Mouse (Mus musculus) hindbrain, embryonic 10.5 days (tissue): ENCODE data around the gene Ccdc61. TPM values are rescaled to one million over a fixed set of nuclear protein-coding genes. Genes with fewer than 3 reads are reported as not detected.

Experiments
- DNase-seq: peaks from one replicate; pipeline ENCODE4 v3.0.0-alpha.2; 2017; ENCODE audit warnings: low spot score
- H3K27ac ChIP-seq: fragments of 300-500 bp; sonication (generic); 2 replicates; pipeline ENCODE4 v1.5.1; 2016; ENCODE audit warnings: mild to moderate bottlenecking, moderate library complexity
- H3K27me3 ChIP-seq: fragments of 300-500 bp; sonication (generic); 2 replicates; pipeline ENCODE4 v1.6.1; 2016; ENCODE audit warnings: mild to moderate bottlenecking; ENCODE audit not compliant: poor library complexity, insufficient read depth, severe bottlenecking
- H3K36me3 ChIP-seq: fragments of 300-500 bp; sonication (generic); 2 replicates; pipeline ENCODE4 v1.6.1; 2016; ENCODE audit warnings: mild to moderate bottlenecking, moderate library complexity
- H3K4me1 ChIP-seq: fragments of 300-500 bp; sonication (generic); replicated peaks from 2 replicates; pipeline ENCODE4 v1.6.1; 2016; ENCODE audit warnings: mild to moderate bottlenecking
- H3K4me3 ChIP-seq: fragments of 300-500 bp; sonication (generic); 2 replicates; pipeline ENCODE4 v1.5.1; 2016; ENCODE audit warnings: mild to moderate bottlenecking, moderate library complexity
- H3K9me3 ChIP-seq: fragments of 300-500 bp; sonication (generic); 2 replicates; pipeline ENCODE4 v1.6.1; 2016; ENCODE audit warnings: mild to moderate bottlenecking, moderate library complexity
- WGBS: fragments of 180-500 bp; shearing (Covaris S2); methylation state at CpG from one replicate; pipeline ENCODE4 v1.1.7; 2016; 5-methylcytosine and 5-hydroxymethylcytosine counted together
- polyA plus RNA-seq: library from polyadenylated mRNA; unstranded; fragments of >200 nt; fragmentation: Nextera tagmentation; extraction: Ambion mirVana; gene quantifications from 2 replicates; pipeline ENCODE4 v1.2.1, GENCODE M21; 2016

The Ccdc61 gene
- polyA plus RNA-seq, 1 experiment from 2014 or later, result 39.2 TPM

- no peak overlapping the region for H3K4me3 ChIP-seq
- DNase-seq, result no peak
- 76% methylated on average over 3 of the region's 3 CpGs for WGBS
- 0 out of 2 replicates have a peak, but pooled peaks cover 4% of the 10 kb centered on the region for H3K4me1 ChIP-seq
- H3K9me3 ChIP-seq, result no peaks in the 10 kb centered on the region
- peaks cover 81% of the 10 kb centered on the region for H3K36me3 ChIP-seq
- no peak overlapping the region for H3K27ac ChIP-seq
- no peaks in the 10 kb centered on the region for H3K27me3 ChIP-seq
These were observed 7.7 kb downstream of the Ccdc61 start for GRCm38 (mm10) chr7:18902486-18902885.

GRCm38 (mm10) chr7:18900513-18900912, 9.7 kb downstream of the Ccdc61 start:
- no peak overlapping the region for H3K27ac ChIP-seq
- H3K9me3 ChIP-seq, result no peaks in the 10 kb centered on the region
- peaks cover 3% of the 10 kb centered on the region; the same call in 1 of the 2 replicates for H3K4me1 ChIP-seq
- no peaks in the 10 kb centered on the region for H3K27me3 ChIP-seq
- WGBS, result 84% methylated on average over 2 of the region's 2 CpGs
- H3K4me3 ChIP-seq, result no peak overlapping the region
- DNase-seq, result no peak
- peaks cover 75% of the 10 kb centered on the region for H3K36me3 ChIP-seq

GRCm38 (mm10) chr7:18896536-18896935, 13.7 kb downstream of the Ccdc61 start:
- H3K9me3 ChIP-seq, result no peaks in the 10 kb centered on the region
- peak; percentile 51 for DNase-seq
- H3K4me3 ChIP-seq, result no peak overlapping the region
- peaks cover 27% of the 10 kb centered on the region for H3K27me3 ChIP-seq
- H3K27ac ChIP-seq, result no peak overlapping the region
- WGBS, result 42% methylated on average over 5 of the region's 5 CpGs
- peaks cover 28% of the 10 kb centered on the region for H3K4me1 ChIP-seq
- peaks cover 44% of the 10 kb centered on the region for H3K36me3 ChIP-seq

- H3K27ac ChIP-seq, result peak overlapping the region; percentile 62
- H3K36me3 ChIP-seq, result peaks cover 24% of the 10 kb centered on the region
- no peaks in the 10 kb centered on the region for H3K9me3 ChIP-seq
- WGBS, result 2% methylated on average over 41 of the region's 41 CpGs
- peaks cover 27% of the 10 kb centered on the region for H3K27me3 ChIP-seq
- H3K4me3 ChIP-seq, result peak overlapping the region; percentile 50
- peaks cover 28% of the 10 kb centered on the region for H3K4me1 ChIP-seq
- DNase-seq, result peak; percentile 61
These were observed 16.4 kb downstream of the Ccdc61 start for GRCm38 (mm10) chr7:18893651-18894430.

- 35% methylated on average over 27 of the region's 27 CpGs for WGBS
- Histone ChIP-seq H3K4me3 (peak overlapping the region; percentile 54; the same call in 1 of the 2 replicates), H3K4me1 (peaks cover 28% of the 10 kb centered on the region), H3K9me3 (no peaks in the 10 kb centered on the region), H3K27ac (no peak overlapping the region), H3K27me3 (peaks cover 27% of the 10 kb centered on the region), H3K36me3 (peaks cover 15% of the 10 kb centered on the region)
- DNase-seq, result no peak
These were observed 17.2 kb downstream of the Ccdc61 start for GRCm38 (mm10) chr7:18893009-18893408.

- 21% methylated on average over 33 of the region's 33 CpGs for whole genome bisulfite sequencing
- Histone ChIP-seq H3K36me3 (peaks cover 7% of the 10 kb centered on the region; the same call in 1 of the 2 replicates), H3K4me3 (peak overlapping the region; percentile 54), H3K4me1 (peaks cover 28% of the 10 kb centered on the region), H3K27me3 (peaks cover 27% of the 10 kb centered on the region), H3K27ac (peak overlapping the region; percentile 70), H3K9me3 (no peaks in the 10 kb centered on the region)
- peak; percentile 88 for DNase-seq
These were observed 18.2 kb downstream of the Ccdc61 start for GRCm38 (mm10) chr7:18891872-18892599.

- peaks cover 7% of the 10 kb centered on the region; the same call in 1 of the 2 replicates for H3K36me3 ChIP-seq
- no peak overlapping the region for H3K27ac ChIP-seq
- WGBS, result 94% methylated on average over 8 of the region's 8 CpGs
- DNase-seq, result no peak
- H3K27me3 ChIP-seq, result peaks cover 27% of the 10 kb centered on the region
- peaks cover 25% of the 10 kb centered on the region for H3K4me1 ChIP-seq
- no peak overlapping the region for H3K4me3 ChIP-seq
- no peaks in the 10 kb centered on the region for H3K9me3 ChIP-seq
These were observed 19.4 kb downstream of the Ccdc61 start for GRCm38 (mm10) chr7:18890848-18891247.

GRCm38 (mm10) chr7:18886963-18887362, 23.3 kb downstream of the Ccdc61 start:
- 86% methylated on average over 1 of the region's 1 CpGs for WGBS
- H3K9me3 ChIP-seq, result no peaks in the 10 kb centered on the region
- H3K4me1 ChIP-seq, result peaks cover 2% of the 10 kb centered on the region; the same call in 1 of the 2 replicates
- H3K4me3 ChIP-seq, result no peak overlapping the region
- H3K27me3 ChIP-seq, result no peaks in the 10 kb centered on the region
- no peak overlapping the region for H3K27ac ChIP-seq
- H3K36me3 ChIP-seq, result peaks cover 7% of the 10 kb centered on the region; the same call in 1 of the 2 replicates
- DNase-seq, result no peak

- H3K4me3 ChIP-seq, result no peak overlapping the region
- no peaks in the 10 kb centered on the region for H3K36me3 ChIP-seq
- no peaks in the 10 kb centered on the region for H3K27me3 ChIP-seq
- H3K4me1 ChIP-seq, result peaks cover 4% of the 10 kb centered on the region; the same call in 1 of the 2 replicates
- no peak for DNase-seq
- H3K9me3 ChIP-seq, result no peaks in the 10 kb centered on the region
- no peak overlapping the region for H3K27ac ChIP-seq
- 65% methylated on average over 13 of the region's 13 CpGs for WGBS
These were observed 25.3 kb downstream of the Ccdc61 start for GRCm38 (mm10) chr7:18884745-18885422.

GRCm38 (mm10) chr7:18883991-18884744, 26.0 kb downstream of the Ccdc61 start:
- Histone ChIP-seq H3K4me1 (peaks cover 4% of the 10 kb centered on the region; the same call in 1 of the 2 replicates), H3K36me3 (no peaks in the 10 kb centered on the region), H3K27ac (no peak overlapping the region), H3K9me3 (no peaks in the 10 kb centered on the region), H3K4me3 (no peak overlapping the region), H3K27me3 (no peaks in the 10 kb centered on the region)
- DNase-seq, result no peak
- 65% methylated on average over 9 of the region's 9 CpGs for WGBS

- H3K27ac ChIP-seq, result no peak overlapping the region
- H3K27me3 ChIP-seq, result no peaks in the 10 kb centered on the region
- WGBS, result 75% methylated on average over 7 of the region's 7 CpGs
- no peak for DNase-seq
- H3K4me1 ChIP-seq, result peaks cover 4% of the 10 kb centered on the region; the same call in 1 of the 2 replicates
- H3K4me3 ChIP-seq, result no peak overlapping the region
- no peaks in the 10 kb centered on the region for H3K9me3 ChIP-seq
- H3K36me3 ChIP-seq, result no peaks in the 10 kb centered on the region
These were observed 31.5 kb downstream of the Ccdc61 start for GRCm38 (mm10) chr7:18878691-18879090.

GRCm38 (mm10) chr7:18875372-18875771, 34.8 kb downstream of the Ccdc61 start:
- Histone ChIP-seq H3K4me1 (peaks cover 8% of the 10 kb centered on the region; the same call in 1 of the 2 replicates), H3K4me3 (no peak overlapping the region), H3K27ac (no peak overlapping the region), H3K27me3 (no peaks in the 10 kb centered on the region), H3K9me3 (no peaks in the 10 kb centered on the region), H3K36me3 (no peaks in the 10 kb centered on the region)
- no peak for DNase-seq
- 92% methylated on average over 5 of the region's 5 CpGs for WGBS
